Mouse (Mus musculus): ENCODE results near the gene 1110002E22Rik. TPM values are rescaled to one million over a fixed set of nuclear protein-coding genes. Genes with fewer than 3 reads are reported as not detected.

Gene 1110002E22Rik
- polyA plus RNA-seq, 1 experiment, result 0.74 TPM

- DNase-seq, result no peak
- H3K27me3 ChIP-seq (ENCODE audit: control insufficient read depth, insufficient read depth, low read length), result no peaks in the 10 kb centered on the region
- WGBS, result 94% methylated on average over 17 of the region's 17 CpGs
- H3K4me3 ChIP-seq (ENCODE audit: control insufficient read depth, insufficient read depth, low read length), result no peak overlapping the region
- H3K36me3 ChIP-seq (ENCODE audit: control insufficient read depth, insufficient read depth, low read length), result no peaks in the 10 kb centered on the region
- no peaks in the 10 kb centered on the region; the same call in 1 of the 2 replicates for H3K4me1 ChIP-seq (replicated peaks; ENCODE audit: control insufficient read depth, insufficient read depth, low read length)
- no peak for TF ChIP-seq POLR2A (IDR thresholded peaks at IDR 0.05; ENCODE audit: control insufficient read depth, extremely low read depth, insufficient read depth, low read length, poor library complexity)
- TF ChIP-seq CTCF (IDR thresholded peaks at IDR 0.05; ENCODE audit: borderline replicate concordance, control insufficient read depth, extremely low read depth, insufficient read depth, low read length, poor library complexity), result no peak
- H3K27ac ChIP-seq (ENCODE audit: control insufficient read depth, insufficient read depth, low read length), result no peak overlapping the region
These were observed 49.3 kb downstream of the 1110002E22Rik start for GRCm38 (mm10) chr3:138114106-138114505.

DNA sequence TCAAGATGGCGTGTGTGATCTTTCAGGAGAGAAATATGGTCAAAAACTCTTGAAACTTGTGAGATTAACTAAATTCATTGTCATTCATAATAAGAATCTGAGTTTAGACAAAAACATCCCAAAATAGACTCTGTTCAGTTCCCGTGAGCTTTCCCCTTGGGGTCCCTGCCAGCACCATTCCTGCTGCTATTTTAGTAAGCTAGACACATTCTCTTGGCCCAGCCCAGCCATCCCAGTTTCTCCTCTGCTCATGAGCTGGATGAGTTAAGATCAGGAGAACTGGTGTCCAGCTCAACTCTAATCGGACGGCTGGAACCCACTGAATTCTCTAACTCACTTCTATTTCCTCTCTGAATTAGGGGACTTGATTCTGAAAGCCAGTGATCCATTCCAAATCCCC lies 52.0 kb downstream of the 1110002E22Rik start:
- no peaks in the 10 kb centered on the region for H3K27me3 ChIP-seq (ENCODE audit: control insufficient read depth, insufficient read depth, low read length)
- 99% methylated on average over 4 of the region's 4 CpGs for WGBS
- H3K36me3 ChIP-seq (ENCODE audit: control insufficient read depth, insufficient read depth, low read length), result no peaks in the 10 kb centered on the region
- no peak overlapping the region for H3K4me3 ChIP-seq (ENCODE audit: control insufficient read depth, insufficient read depth, low read length)
- H3K27ac ChIP-seq (ENCODE audit: control insufficient read depth, insufficient read depth, low read length), result no peak overlapping the region
- no peak for DNase-seq
- TF ChIP-seq POLR2A (IDR thresholded peaks at IDR 0.05; ENCODE audit: control insufficient read depth, extremely low read depth, insufficient read depth, low read length, poor library complexity), result no peak
- no peak for TF ChIP-seq CTCF (IDR thresholded peaks at IDR 0.05; ENCODE audit: borderline replicate concordance, control insufficient read depth, extremely low read depth, insufficient read depth, low read length, poor library complexity)
- H3K4me1 ChIP-seq (replicated peaks; ENCODE audit: control insufficient read depth, insufficient read depth, low read length), result no peaks in the 10 kb centered on the region; the same call in 1 of the 2 replicates

- no peak for DNase-seq
- 73% methylated on average over 6 of the region's 6 CpGs for WGBS
- H3K36me3 ChIP-seq (ENCODE audit: control insufficient read depth, insufficient read depth, low read length), result no peaks in the 10 kb centered on the region
- no peak overlapping the region for H3K27ac ChIP-seq (ENCODE audit: control insufficient read depth, insufficient read depth, low read length)
- no peak overlapping the region for H3K4me3 ChIP-seq (ENCODE audit: control insufficient read depth, insufficient read depth, low read length)
- no peaks in the 10 kb centered on the region for H3K27me3 ChIP-seq (ENCODE audit: control insufficient read depth, insufficient read depth, low read length)
- H3K4me1 ChIP-seq (replicated peaks; ENCODE audit: control insufficient read depth, insufficient read depth, low read length), result no peaks in the 10 kb centered on the region; the same call in 1 of the 2 replicates
- TF ChIP-seq POLR2A (IDR thresholded peaks at IDR 0.05; ENCODE audit: control insufficient read depth, extremely low read depth, insufficient read depth, low read length, poor library complexity) (no peak), CTCF (IDR thresholded peaks at IDR 0.05; ENCODE audit: borderline replicate concordance, control insufficient read depth, extremely low read depth, insufficient read depth, low read length, poor library complexity) (no peak)
These were observed 53.5 kb downstream of the 1110002E22Rik start for GRCm38 (mm10) chr3:138118392-138118791.

DNA sequence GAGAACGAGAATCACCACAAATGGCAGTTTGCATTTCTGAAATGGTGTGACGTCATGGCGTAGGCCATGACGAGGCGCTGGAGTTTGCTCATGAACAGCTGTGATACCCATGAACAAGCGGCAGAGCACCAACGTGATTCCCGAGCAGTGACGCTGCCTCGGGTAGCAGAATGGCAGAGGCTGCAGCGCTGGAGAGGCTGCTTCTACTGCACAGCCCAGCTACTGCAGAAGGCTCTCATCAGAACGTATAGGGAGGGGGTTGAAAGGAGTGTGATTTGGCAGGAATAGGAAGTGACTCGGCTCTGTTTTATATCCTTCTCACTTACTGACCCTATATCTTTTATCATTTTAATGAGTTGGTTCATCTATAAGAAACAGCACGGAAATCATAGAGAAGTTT lies 54.0 kb downstream of the 1110002E22Rik start:
- H3K4me1 ChIP-seq (replicated peaks; ENCODE audit: control insufficient read depth, insufficient read depth, low read length), result no peaks in the 10 kb centered on the region; the same call in 1 of the 2 replicates
- H3K36me3 ChIP-seq (ENCODE audit: control insufficient read depth, insufficient read depth, low read length), result no peaks in the 10 kb centered on the region
- 58% methylated on average over 14 of the region's 14 CpGs for WGBS
- H3K4me3 ChIP-seq (ENCODE audit: control insufficient read depth, insufficient read depth, low read length), result no peak overlapping the region
- no peaks in the 10 kb centered on the region for H3K27me3 ChIP-seq (ENCODE audit: control insufficient read depth, insufficient read depth, low read length)
- DNase-seq, result no peak
- TF ChIP-seq POLR2A (IDR thresholded peaks at IDR 0.05; ENCODE audit: control insufficient read depth, extremely low read depth, insufficient read depth, low read length, poor library complexity) (no peak), CTCF (IDR thresholded peaks at IDR 0.05; ENCODE audit: borderline replicate concordance, control insufficient read depth, extremely low read depth, insufficient read depth, low read length, poor library complexity) (no peak)
- H3K27ac ChIP-seq (ENCODE audit: control insufficient read depth, insufficient read depth, low read length), result no peak overlapping the region

GRCm38 (mm10) chr3:138119444-138120105 lies 54.7 kb downstream of the 1110002E22Rik start:
- TF ChIP-seq POLR2A (IDR thresholded peaks at IDR 0.05; ENCODE audit: control insufficient read depth, extremely low read depth, insufficient read depth, low read length, poor library complexity) (no peak), CTCF (IDR thresholded peaks at IDR 0.05; ENCODE audit: borderline replicate concordance, control insufficient read depth, extremely low read depth, insufficient read depth, low read length, poor library complexity) (no peak)
- DNase-seq, result no peak
- no peaks in the 10 kb centered on the region for H3K36me3 ChIP-seq (ENCODE audit: control insufficient read depth, insufficient read depth, low read length)
- no peaks in the 10 kb centered on the region for H3K27me3 ChIP-seq (ENCODE audit: control insufficient read depth, insufficient read depth, low read length)
- H3K4me1 ChIP-seq (replicated peaks; ENCODE audit: control insufficient read depth, insufficient read depth, low read length), result no peaks in the 10 kb centered on the region; the same call in 1 of the 2 replicates
- H3K4me3 ChIP-seq (ENCODE audit: control insufficient read depth, insufficient read depth, low read length), result no peak overlapping the region
- whole genome bisulfite sequencing, result 95% methylated on average over 16 of the region's 16 CpGs
- no peak overlapping the region for H3K27ac ChIP-seq (ENCODE audit: control insufficient read depth, insufficient read depth, low read length)

GRCm38 (mm10) chr3:138121461-138121860 lies 56.6 kb downstream of the 1110002E22Rik start:
- TF ChIP-seq CTCF (IDR thresholded peaks at IDR 0.05; ENCODE audit: borderline replicate concordance, control insufficient read depth, extremely low read depth, insufficient read depth, low read length, poor library complexity) (no peak), POLR2A (IDR thresholded peaks at IDR 0.05; ENCODE audit: control insufficient read depth, extremely low read depth, insufficient read depth, low read length, poor library complexity) (no peak)
- Histone ChIP-seq H3K27me3 (ENCODE audit: control insufficient read depth, insufficient read depth, low read length) (no peaks in the 10 kb centered on the region), H3K4me3 (ENCODE audit: control insufficient read depth, insufficient read depth, low read length) (no peak overlapping the region), H3K27ac (ENCODE audit: control insufficient read depth, insufficient read depth, low read length) (no peak overlapping the region), H3K4me1 (replicated peaks; ENCODE audit: control insufficient read depth, insufficient read depth, low read length) (no peaks in the 10 kb centered on the region; the same call in 1 of the 2 replicates), H3K36me3 (ENCODE audit: control insufficient read depth, insufficient read depth, low read length) (no peaks in the 10 kb centered on the region)
- WGBS, result 91% methylated on average over 2 of the region's 2 CpGs
- no peak for DNase-seq

Measured in thymus, adult 2 months (tissue).